Mouse (Mus musculus): Measurements from ENCODE around the gene 2310046K23Rik. TPM values are rescaled to one million over a fixed set of nuclear protein-coding genes. Genes with fewer than 3 reads are reported as not detected.

The 2310046K23Rik gene
- polyA plus RNA-seq (2012; ENCODE audit: insufficient read depth, low replicate concordance) = not detected in 2 replicates

- Histone ChIP-seq H3K36me3 (replicated peaks; ENCODE audit: low read length) (no peaks in the 10 kb centered on the region), H3K9me3 (no peaks in the 10 kb centered on the region), H3K4me3 (replicated peaks) (no peak within 1 kb of the TSS), H3K4me1 (no peaks in the 10 kb centered on the region), H3K27me3 (replicated peaks) (no peaks in the 10 kb centered on the region)
- TF ChIP-seq GATA1 (IDR thresholded peaks at IDR 0.05; ENCODE audit: borderline replicate concordance, low read length) (no peak), FLI1 (IDR thresholded peaks at IDR 0.05; ENCODE audit: low read length) (no peak)
These were observed at the start of gene 2310046K23Rik for GRCm38 (mm10) chr3:92534411-92534810. Gene 2310046K23Rik (minus strand): TSS chr3:92534511.

GRCm38 (mm10) chr3:92583164-92583826, 49.0 kb upstream of the 2310046K23Rik start:
- TF ChIP-seq GATA1 (IDR thresholded peaks at IDR 0.05; ENCODE audit: borderline replicate concordance, low read length) (no peak), FLI1 (IDR thresholded peaks at IDR 0.05; ENCODE audit: low read length) (no peak)
- no peak overlapping the region for H3K4me3 ChIP-seq (replicated peaks)

GRCm38 (mm10) chr3:92579508-92579907, 45.2 kb upstream of the 2310046K23Rik start:
- Histone ChIP-seq H3K36me3 (replicated peaks; ENCODE audit: low read length) (no peaks in the 10 kb centered on the region), H3K4me1 (no peaks in the 10 kb centered on the region), H3K9me3 (0 out of 2 replicates have a peak, but pooled peaks cover 2% of the 10 kb centered on the region), H3K4me3 (replicated peaks) (no peak overlapping the region), H3K27me3 (replicated peaks) (no peaks in the 10 kb centered on the region)
- no peak for TF ChIP-seq GATA1 (IDR thresholded peaks at IDR 0.05; ENCODE audit: borderline replicate concordance, low read length)
- TF ChIP-seq FLI1 (IDR thresholded peaks at IDR 0.05; ENCODE audit: low read length) = no peak

More at GRCm38 (mm10) chr3:92583164-92583826, 49.0 kb upstream of the 2310046K23Rik start:
- Histone ChIP-seq H3K27me3 (replicated peaks) (no peaks in the 10 kb centered on the region), H3K36me3 (replicated peaks; ENCODE audit: low read length) (no peaks in the 10 kb centered on the region), H3K4me1 (no peaks in the 10 kb centered on the region), H3K9me3 (0 out of 2 replicates have a peak, but pooled peaks cover 2% of the 10 kb centered on the region)

- no peak for TF ChIP-seq FLI1 (IDR thresholded peaks at IDR 0.05; ENCODE audit: low read length)
- no peak for TF ChIP-seq GATA1 (IDR thresholded peaks at IDR 0.05; ENCODE audit: borderline replicate concordance, low read length)
These were observed 44.5 kb upstream of the 2310046K23Rik start for GRCm38 (mm10) chr3:92578652-92579413.

GRCm38 (mm10) chr3:92573449-92574041, 39.2 kb upstream of the 2310046K23Rik start, which contains the start of gene Ivl:
Gene Ivl (minus strand): TSS chr3:92573735.
- Histone ChIP-seq H3K9me3 (no peaks in the 10 kb centered on the region), H3K36me3 (replicated peaks; ENCODE audit: low read length) (no peaks in the 10 kb centered on the region), H3K4me1 (peaks cover 6% of the 10 kb centered on the region; the same call in 1 of the 2 replicates), H3K27me3 (replicated peaks) (no peaks in the 10 kb centered on the region), H3K4me3 (replicated peaks) (no peak within 1 kb of the TSS)
- TF ChIP-seq GATA1 (IDR thresholded peaks at IDR 0.05; ENCODE audit: borderline replicate concordance, low read length) (no peak), FLI1 (IDR thresholded peaks at IDR 0.05; ENCODE audit: low read length) (no peak)

More at GRCm38 (mm10) chr3:92578652-92579413, 44.5 kb upstream of the 2310046K23Rik start:
- Histone ChIP-seq H3K4me3 (replicated peaks) (no peak overlapping the region), H3K4me1 (0 out of 2 replicates have a peak, but pooled peaks cover 3% of the 10 kb centered on the region), H3K9me3 (no peaks in the 10 kb centered on the region), H3K36me3 (replicated peaks; ENCODE audit: low read length) (no peaks in the 10 kb centered on the region), H3K27me3 (replicated peaks) (no peaks in the 10 kb centered on the region)

- Histone ChIP-seq H3K4me3 (replicated peaks) (no peak overlapping the region), H3K4me1 (peaks cover 6% of the 10 kb centered on the region; the same call in 1 of the 2 replicates), H3K27me3 (replicated peaks) (no peaks in the 10 kb centered on the region), H3K36me3 (replicated peaks; ENCODE audit: low read length) (no peaks in the 10 kb centered on the region), H3K9me3 (no peaks in the 10 kb centered on the region)
- TF ChIP-seq FLI1 (IDR thresholded peaks at IDR 0.05; ENCODE audit: low read length) (no peak), GATA1 (IDR thresholded peaks at IDR 0.05; ENCODE audit: borderline replicate concordance, low read length) (no peak)
These were observed 38.3 kb upstream of the 2310046K23Rik start for GRCm38 (mm10) chr3:92572514-92573155.

- H3K36me3 ChIP-seq (replicated peaks; ENCODE audit: low read length) = no peaks in the 10 kb centered on the region
- H3K4me3 ChIP-seq (replicated peaks) = no peak overlapping the region
- TF ChIP-seq GATA1 (IDR thresholded peaks at IDR 0.05; ENCODE audit: borderline replicate concordance, low read length) = no peak
- TF ChIP-seq FLI1 (IDR thresholded peaks at IDR 0.05; ENCODE audit: low read length) = no peak
- H3K9me3 ChIP-seq = no peaks in the 10 kb centered on the region
- peaks cover 3% of the 10 kb centered on the region; the same call in 1 of the 2 replicates for H3K4me1 ChIP-seq
- no peaks in the 10 kb centered on the region for H3K27me3 ChIP-seq (replicated peaks)
These were observed 34.4 kb upstream of the 2310046K23Rik start for GRCm38 (mm10) chr3:92568752-92569151.

- TF ChIP-seq FLI1 (IDR thresholded peaks at IDR 0.05; ENCODE audit: low read length) (no peak), GATA1 (IDR thresholded peaks at IDR 0.05; ENCODE audit: borderline replicate concordance, low read length) (no peak)
- no peaks in the 10 kb centered on the region for H3K36me3 ChIP-seq (replicated peaks; ENCODE audit: low read length)
- H3K4me3 ChIP-seq (replicated peaks) = no peak overlapping the region
- H3K4me1 ChIP-seq = no peaks in the 10 kb centered on the region
- no peaks in the 10 kb centered on the region for H3K9me3 ChIP-seq
- H3K27me3 ChIP-seq (replicated peaks) = no peaks in the 10 kb centered on the region
These were observed 31.1 kb upstream of the 2310046K23Rik start for GRCm38 (mm10) chr3:92565418-92565817.

GRCm38 (mm10) chr3:92512325-92512724, 22.0 kb downstream of the 2310046K23Rik start:
- Histone ChIP-seq H3K4me1 (no peaks in the 10 kb centered on the region), H3K4me3 (replicated peaks) (no peak overlapping the region), H3K9me3 (no peaks in the 10 kb centered on the region), H3K36me3 (replicated peaks; ENCODE audit: low read length) (no peaks in the 10 kb centered on the region), H3K27me3 (replicated peaks) (no peaks in the 10 kb centered on the region)
- no peak for TF ChIP-seq FLI1 (IDR thresholded peaks at IDR 0.05; ENCODE audit: low read length)
- no peak for TF ChIP-seq GATA1 (IDR thresholded peaks at IDR 0.05; ENCODE audit: borderline replicate concordance, low read length)

All from megakaryocyte, embryonic 14.5 days (primary cell).